20 mouse cellular contexts compared by ENCODE assay signal in the genomic region with DNA sequence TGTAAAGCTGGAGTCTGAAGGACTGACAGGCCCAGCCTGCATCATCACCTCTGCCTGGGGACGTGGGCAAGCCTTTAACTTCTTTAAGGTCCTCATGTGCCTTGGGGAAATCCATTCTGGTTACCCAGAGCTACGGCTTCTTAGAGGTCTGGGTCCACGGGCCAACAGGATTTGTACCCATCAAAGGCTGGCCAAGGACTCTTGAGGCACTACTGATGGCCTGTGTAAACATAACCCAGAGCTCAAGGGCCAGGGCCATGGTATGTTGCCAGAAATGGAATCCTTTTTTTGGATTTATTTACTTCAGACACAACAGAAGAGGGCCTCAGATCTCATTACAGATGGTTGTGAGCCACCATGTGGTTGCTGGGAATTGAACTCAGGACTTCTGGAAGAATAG. TPM values are rescaled to one million over a fixed set of nuclear protein-coding genes. Genes with fewer than 3 reads are reported as not detected.
DNase-seq lines count a peak whose midpoint lies in the region; ATAC-seq and TF ChIP-seq lines count a peak whose summit lies in the region.
"Had no signal": no experiment of that assay in that cellular context is flagged by ENCODE, and none has a peak within 500 bp of the region (broad histone marks: within the 10 kb centered on the region; RNA-seq: fewer than 3 reads in every experiment).

No protein-coding gene starts in this region.

- ATAC-seq in lung, postnatal 0 days = peak; percentile 68
- ATAC-seq: forebrain, embryonic 13.5 days; forebrain, embryonic 15.5 days had no signal

- no peak overlapping the region for H3K27ac ChIP-seq in lung, postnatal 0 days (ENCODE audit: low read length)
- H3K27ac ChIP-seq: embryonic facial prominence, embryonic 10.5 days; embryonic facial prominence, embryonic 12.5 days; forebrain, embryonic 13.5 days; forebrain, embryonic 15.5 days had no signal

- H3K27me3 ChIP-seq in lung, postnatal 0 days (replicated peaks; ENCODE audit: insufficient read depth, low read length) = no peaks in the 10 kb centered on the region
- H3K27me3 ChIP-seq: embryonic facial prominence, embryonic 12.5 days; forebrain, embryonic 13.5 days; forebrain, embryonic 15.5 days had no signal

- 76% methylated on average over 3 of the region's 3 CpGs for WGBS in lung, adult 2 months
- WGBS in lung, postnatal 0 days = 49% methylated on average over 3 of the region's 3 CpGs

- TF ChIP-seq POLR2A in lung, adult 2 months (IDR thresholded peaks at IDR 0.05; ENCODE audit: borderline replicate concordance, extremely low read depth, low read depth, low read length) = no peak

- H3K4me3 ChIP-seq in lung, adult 2 months (replicated peaks; ENCODE audit: extremely low read depth, low read depth, low read length) = no peak overlapping the region
- H3K4me3 ChIP-seq in lung, postnatal 0 days (ENCODE audit: low read depth, low read length) = no peak overlapping the region
- H3K4me3 ChIP-seq: embryonic facial prominence, embryonic 10.5 days; embryonic facial prominence, embryonic 12.5 days; forebrain, embryonic 13.5 days; forebrain, embryonic 15.5 days had no signal

- no peaks in the 10 kb centered on the region for H3K4me1 ChIP-seq in lung, adult 2 months (ENCODE audit: control insufficient read depth, insufficient read depth, low read length)
- H3K4me1 ChIP-seq in lung, postnatal 0 days (ENCODE audit: insufficient read depth, low read depth, low read length) = no peaks in the 10 kb centered on the region
- H3K4me1 ChIP-seq: embryonic facial prominence, embryonic 12.5 days had no signal

- no peaks in the 10 kb centered on the region for H3K9me3 ChIP-seq in lung, postnatal 0 days (ENCODE audit: low read length)
- H3K9me3 ChIP-seq: embryonic facial prominence, embryonic 10.5 days; embryonic facial prominence, embryonic 12.5 days; forebrain, embryonic 13.5 days; forebrain, embryonic 15.5 days had no signal

- H3K36me3 ChIP-seq in lung, postnatal 0 days (ENCODE audit: insufficient read depth, low read length) = no peaks in the 10 kb centered on the region

- TF ChIP-seq CTCF in lung, adult 2 months (IDR thresholded peaks at IDR 0.05; ENCODE audit: insufficient read depth, low read length) = no peak
- TF ChIP-seq CTCF in lung, postnatal 0 days (IDR thresholded peaks at IDR 0.05) = no peak

- no peak overlapping the region for H3K9ac ChIP-seq in lung, postnatal 0 days (replicated peaks; ENCODE audit: low read depth)
- H3K9ac ChIP-seq: embryonic facial prominence, embryonic 12.5 days; forebrain, embryonic 13.5 days; forebrain, embryonic 15.5 days had no signal

- no peak overlapping the region for H3K4me2 ChIP-seq in lung, postnatal 0 days (replicated peaks; ENCODE audit: low read depth, low read length)
- H3K4me2 ChIP-seq: embryonic facial prominence, embryonic 12.5 days; forebrain, embryonic 13.5 days; forebrain, embryonic 15.5 days had no signal

- no peak for TF ChIP-seq EP300 in lung, postnatal 0 days (IDR thresholded peaks at IDR 0.05)

- peak; percentile 14 for DNase-seq in lung, adult 2 months
- DNase-seq in lung, postnatal 0 days (ENCODE audit: low spot score) = peak; percentile 9
- DNase-seq in lung, postnatal 25 days (ENCODE audit: low spot score) = peak; percentile 48
- DNase-seq in lung, postnatal 4 days = peak; percentile 11 to 39
- no peak for DNase-seq in frontal cortex, adult 2 months (ENCODE audit: extremely low spot score in 1 of 2, low spot score in 1 of 2)
- DNase-seq in embryo, embryonic 10.5 days (ENCODE audit: low spot score) = no peak
- no peak for DNase-seq in heart, postnatal 4 days
- DNase-seq: adrenal gland, adult 2 months; adrenal gland, postnatal 10 days; adrenal gland, postnatal 25 days; cerebellum, adult 11 months; cerebellum, adult 18-20 months; cerebellum, adult 8-10 months; cerebellum, adult 9-11 months; cerebellum, postnatal 14 days; cerebellum, postnatal 36 days had no signal

RNA-seq across cellular contexts. Expression of a gene that starts 45.5 kb away (rescaled TPM):
- polyA plus RNA-seq in lung, adult 2 months (2012; rRNA removed) = 13.7 and 16.8 TPM in 2 replicates
- polyA plus RNA-seq in lung, postnatal 0 days (2015; fragmentation: Nextera tagmentation; extraction: Ambion mirVana) = 8.1 and 8.6 TPM in 2 replicates
- 14.4 and 17.7 TPM in 2 replicates for polyA plus RNA-seq in frontal cortex, adult 2 months (2012; rRNA removed)
- 10 to 100 TPM; 25.2 to 27.4 TPM for total RNA-seq in heart, postnatal 4 days (2021)

RNA-seq across cellular contexts. Expression of a gene that starts 45.6 kb away (rescaled TPM):
- polyA plus RNA-seq in lung, adult 2 months (2012; rRNA removed) = 15.9 and 17.0 TPM in 2 replicates
- polyA plus RNA-seq in lung, postnatal 0 days (2015; fragmentation: Nextera tagmentation; extraction: Ambion mirVana) = 23.4 and 23.8 TPM in 2 replicates
- polyA plus RNA-seq in frontal cortex, adult 2 months (2012; rRNA removed) = 17.9 and 18.4 TPM in 2 replicates
- 10 to 100 TPM; 29.0 to 36.3 TPM for total RNA-seq in heart, postnatal 4 days (2021)

Comparison
In these comparisons a context has a peak if more than half of its experiments do, and no peak if none do; other contexts are left out.
1. DNase-seq: peak in lung, adult 2 months (single experiment), lung, postnatal 0 days (single experiment), lung, postnatal 25 days (single experiment) and lung, postnatal 4 days (2 of 2); none in frontal cortex, adult 2 months (0 of 2), embryo, embryonic 10.5 days (single experiment) and heart, postnatal 4 days (single experiment).